Mouse (Mus musculus) gastrocnemius, postnatal 36 days (tissue): ENCODE results near the gene Eps8l3. TPM values are rescaled to one million over a fixed set of nuclear protein-coding genes. Genes with fewer than 3 reads are reported as not detected.
"Not testable (repeated sequence)": the region's sequence is repeated elsewhere in the genome, so short reads cannot be mapped to it uniquely, and the experiment has no call there.

Experiments used
- DNase-seq, 2 experiments: peaks; one replicate each; pipeline ENCODE4 v3.0.0; 2022
- intact Hi-C: fragments of 180-260 bp; cut with DNase I; formaldehyde crosslinking; loops from one replicate; pipeline ENCODE4 v1.15.1; 2025
- total RNA-seq, 2 experiments: library from RNA; stranded (reverse); gene quantifications; 2 replicates each; pipeline ENCODE4 v1.2.3; 2021

The Eps8l3 gene
- total RNA-seq, 2 experiments from 2014 or later, result not detected

DNA sequence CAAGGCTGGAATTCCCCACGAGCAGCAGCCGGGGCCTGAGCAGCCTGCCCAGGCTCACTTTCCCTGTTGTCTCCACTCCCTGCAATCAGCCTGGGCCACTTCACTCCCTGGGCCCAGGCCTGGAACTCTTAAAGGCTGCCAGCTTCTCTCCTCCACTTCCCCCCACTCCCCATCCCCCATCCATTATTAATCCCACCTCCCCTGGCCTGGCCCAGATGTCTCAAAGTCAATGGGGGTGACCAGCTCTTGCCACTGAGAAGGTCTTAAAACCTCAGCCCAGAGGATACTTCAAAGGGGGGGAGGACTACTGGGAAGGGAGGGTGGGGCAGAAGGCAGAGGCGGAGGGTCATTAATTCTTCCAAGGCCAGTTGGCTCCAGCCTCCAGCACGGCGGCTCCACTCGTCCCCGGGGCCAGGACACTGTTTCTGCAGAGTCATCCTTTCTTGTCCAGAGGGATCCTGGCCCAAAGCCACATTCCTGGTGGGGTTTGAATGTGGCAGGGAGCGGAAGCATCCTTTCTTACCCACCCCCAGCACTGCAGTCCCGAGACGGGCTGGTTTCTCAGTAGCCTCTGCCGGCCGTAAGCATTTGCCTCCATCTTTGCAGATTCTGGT, 26.5 kb upstream of the Eps8l3 start:
- intact Hi-C loops, result no loop called here

DNA sequence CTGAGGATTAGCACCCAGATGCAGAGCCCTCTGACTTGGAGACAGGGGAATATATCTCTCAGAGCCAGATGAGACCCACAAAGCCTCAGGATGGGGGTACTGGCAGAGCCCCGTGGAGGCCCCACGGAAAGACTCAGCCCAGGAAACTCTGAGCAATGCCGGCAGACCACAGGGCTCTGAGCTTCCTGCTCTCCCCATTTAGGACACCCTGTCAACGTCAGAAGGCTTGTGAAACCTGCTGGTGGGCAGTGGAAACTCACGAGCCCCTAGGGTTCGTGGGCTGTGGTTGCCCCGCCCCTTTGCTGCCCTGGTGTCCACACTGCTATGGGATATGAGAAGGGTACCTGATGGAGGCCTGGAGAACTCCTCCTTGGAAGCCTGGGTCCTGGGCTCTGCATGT, 24.2 kb upstream of the Eps8l3 start:
- intact Hi-C loops, result no loop called here
- DNase-seq, result no peak

More for the DNA sequence above, 26.5 kb upstream of the Eps8l3 start:
- peak; percentile 62 to 66 for DNase-seq

DNA sequence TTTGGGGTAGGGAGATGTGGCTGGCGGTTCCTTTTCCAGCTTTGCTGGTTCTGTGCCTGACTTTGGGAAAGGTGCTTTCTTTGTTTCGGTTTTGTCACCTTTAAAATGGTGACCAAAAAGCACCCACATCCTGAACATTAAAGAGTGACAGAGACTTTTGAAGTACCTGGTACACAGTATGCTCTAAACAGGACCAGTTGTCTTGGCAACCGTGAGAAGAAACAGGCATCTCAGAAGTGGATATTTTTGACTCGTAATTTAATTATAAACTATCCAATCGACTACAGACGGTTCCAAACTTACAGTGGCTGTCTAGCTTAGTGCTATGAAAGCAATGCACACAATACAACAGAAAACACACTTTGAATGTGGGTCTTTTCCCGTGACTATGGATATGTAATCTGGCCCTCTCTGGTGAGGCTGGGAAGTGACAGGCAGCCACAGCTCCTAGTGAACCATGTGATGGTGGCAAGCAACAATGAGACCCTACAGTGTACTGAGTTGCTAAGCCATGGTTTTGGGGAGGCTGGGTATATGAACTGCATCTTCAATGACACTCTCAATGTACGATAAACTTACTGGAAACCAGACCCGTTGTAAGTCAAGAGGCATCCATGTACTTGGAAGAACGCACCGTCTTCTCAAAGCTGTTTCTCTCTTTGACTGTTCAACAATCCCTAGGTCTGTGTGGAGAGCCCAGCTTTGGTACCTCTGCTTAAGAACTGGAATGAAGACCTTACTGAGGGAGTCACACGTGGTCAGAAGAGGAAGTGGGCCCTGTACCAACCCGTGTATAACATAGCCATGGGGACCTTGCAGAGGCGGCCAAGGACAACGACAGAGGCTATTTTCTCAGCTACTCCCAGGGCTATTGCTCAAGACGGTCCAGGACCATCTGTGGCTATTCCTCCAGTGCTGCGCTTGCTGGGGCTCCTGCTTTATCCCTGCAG, 23.5 kb upstream of the Eps8l3 start:
- intact Hi-C loops, result no loop called here
- DNase-seq, result no peak

DNA sequence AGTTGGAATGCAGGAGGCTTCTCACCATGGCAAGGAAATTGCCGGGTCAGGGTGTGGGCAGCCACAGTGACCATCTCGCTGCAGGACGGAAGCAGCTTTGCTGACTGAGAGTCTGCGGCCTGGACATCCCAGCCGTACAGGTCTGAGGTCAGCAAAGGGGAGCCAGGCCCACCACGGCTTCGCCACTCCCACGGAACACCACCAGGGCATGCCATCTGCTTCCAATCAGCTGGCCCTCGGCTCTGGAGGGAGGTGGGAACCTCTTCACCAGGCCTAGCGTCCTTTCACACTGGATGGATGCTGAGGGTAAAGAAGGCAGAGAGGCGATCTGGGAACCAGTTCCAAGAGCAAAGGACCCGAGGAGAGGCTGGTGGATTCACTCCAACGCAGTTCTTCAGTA, 21.7 kb upstream of the Eps8l3 start:
- intact Hi-C loops, result no loop called here
- DNase-seq, result no peak

DNA sequence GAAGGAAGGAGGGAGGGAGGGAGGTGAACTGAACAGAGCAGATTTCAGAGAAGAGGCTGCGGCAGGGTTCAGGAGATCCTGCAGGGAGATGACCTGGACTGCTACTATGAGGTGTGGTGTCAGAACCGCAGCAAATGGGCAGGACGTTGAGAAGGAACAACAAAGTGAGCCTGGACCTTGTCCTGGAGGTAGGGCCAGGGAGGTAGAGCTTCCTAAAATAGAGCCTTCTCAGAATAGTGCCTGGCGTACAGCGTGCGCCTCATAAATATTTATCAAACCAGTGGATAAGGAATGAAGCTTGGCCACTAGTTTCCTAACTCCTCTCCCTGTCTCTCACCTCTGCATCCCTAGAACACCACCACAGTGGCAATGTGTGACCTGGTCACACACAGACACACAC, 19.4 kb upstream of the Eps8l3 start:
- no peak for DNase-seq
- intact Hi-C loops, result no loop called here

DNA sequence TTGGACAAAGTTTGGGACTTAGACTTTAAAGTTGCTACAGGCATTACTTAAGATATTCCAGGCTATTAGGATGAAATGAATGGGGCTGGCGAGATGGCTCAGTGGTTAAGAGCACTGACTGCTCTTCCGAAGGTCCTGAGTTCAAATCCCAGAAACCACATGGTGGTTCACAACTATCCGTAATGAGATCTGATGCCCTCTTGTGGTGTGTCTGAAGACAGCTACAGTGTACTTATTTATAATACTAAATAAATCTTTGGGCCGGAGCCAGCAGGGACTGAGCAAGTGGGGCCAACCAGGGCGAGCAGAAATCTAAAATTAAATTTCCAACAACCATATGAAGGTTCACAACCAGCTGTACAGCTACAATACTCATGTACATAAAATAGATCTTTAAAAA, 15.5 kb upstream of the Eps8l3 start:
- intact Hi-C loops, DNase-seq: not testable (repeated sequence)

DNA sequence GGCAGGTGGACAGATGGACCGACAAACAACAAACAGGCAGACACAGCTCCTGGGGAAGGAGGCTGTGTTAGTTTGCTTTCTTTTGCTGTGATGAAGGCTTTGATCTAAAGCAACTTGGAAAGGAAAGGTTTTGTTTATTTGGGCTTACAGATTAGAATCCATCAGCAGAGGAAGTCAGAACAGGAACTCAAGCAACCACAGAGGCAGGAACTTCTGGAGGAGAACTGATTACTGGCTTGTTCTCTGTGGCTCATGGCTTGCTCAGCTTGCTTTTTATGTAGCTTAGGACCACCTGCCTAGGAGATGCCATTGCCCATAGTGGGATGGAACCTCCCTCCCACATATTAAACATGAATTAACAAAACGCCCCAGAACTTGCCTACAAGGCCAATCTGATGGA, 14.6 kb upstream of the Eps8l3 start:
- DNase-seq, result no peak
- intact Hi-C loops, result loop anchor here (2.0 kb wide), 1 partner anchor 102 kb away; the partner anchor contains the start of gene Csf1

DNA sequence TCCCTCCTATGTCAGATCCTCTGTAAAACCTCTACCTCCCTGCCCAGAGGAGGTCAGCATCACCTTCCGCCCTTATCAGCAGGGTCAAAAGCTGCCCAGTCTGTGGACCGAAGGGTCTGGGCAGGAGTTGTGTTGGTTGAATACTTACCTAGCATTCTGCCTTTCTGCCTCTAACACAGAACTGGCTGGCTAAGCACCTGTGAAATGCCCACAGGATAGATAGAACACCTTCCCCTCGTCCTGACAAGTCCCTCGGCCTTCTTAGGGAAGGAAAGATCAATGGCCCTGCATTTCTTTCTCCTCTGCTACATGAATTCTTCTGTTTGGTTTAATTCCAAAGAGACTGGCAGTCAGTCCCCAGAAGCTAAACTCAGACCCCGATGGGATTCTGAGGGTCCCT, 13.6 kb upstream of the Eps8l3 start:
- intact Hi-C loops, result loop anchor here (2.0 kb wide), 1 partner anchor 103 kb away; the partner anchor contains the start of gene Csf1
- no peak for DNase-seq

DNA sequence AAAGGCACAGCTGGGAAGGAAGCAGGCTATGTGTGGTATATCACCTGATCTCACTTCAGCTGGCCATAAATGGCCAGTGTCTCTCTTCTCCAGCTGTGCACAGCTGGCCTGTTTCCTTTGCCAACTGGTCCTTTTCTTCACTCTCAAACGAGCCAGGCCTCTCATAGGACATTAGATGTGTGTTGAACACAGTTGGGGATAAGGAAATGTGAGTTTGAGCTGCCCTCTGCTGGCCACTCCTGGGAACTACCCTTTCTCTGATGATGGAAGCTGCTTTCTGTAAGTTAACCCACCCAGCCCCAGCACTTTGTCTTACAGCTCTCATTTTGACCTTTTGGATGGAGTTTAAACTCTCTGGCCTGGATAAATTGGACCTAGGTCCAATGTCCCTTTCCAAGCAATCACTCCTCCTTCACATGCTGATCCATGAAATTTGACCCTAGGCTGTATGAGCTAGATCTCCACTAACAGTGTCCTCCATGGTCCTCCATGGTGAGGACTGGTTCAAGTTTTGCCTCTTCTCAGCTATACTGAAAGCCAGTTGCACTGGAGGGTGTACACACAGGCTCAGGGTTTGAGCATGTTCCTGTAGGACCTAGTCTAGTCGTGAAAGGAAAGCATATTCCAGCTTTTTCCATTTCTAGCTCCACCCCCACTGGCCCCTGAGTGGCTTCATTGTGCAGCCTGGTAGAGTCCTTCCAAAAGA, 13.0 kb upstream of the Eps8l3 start:
- intact Hi-C loops, result loop anchor here (1.0 to 2.0 kb wide), 2 partner anchors 103 to 167 kb away; partner anchors contain the start of gene Csf1
- DNase-seq, result peak; percentile 83 to 90

DNA sequence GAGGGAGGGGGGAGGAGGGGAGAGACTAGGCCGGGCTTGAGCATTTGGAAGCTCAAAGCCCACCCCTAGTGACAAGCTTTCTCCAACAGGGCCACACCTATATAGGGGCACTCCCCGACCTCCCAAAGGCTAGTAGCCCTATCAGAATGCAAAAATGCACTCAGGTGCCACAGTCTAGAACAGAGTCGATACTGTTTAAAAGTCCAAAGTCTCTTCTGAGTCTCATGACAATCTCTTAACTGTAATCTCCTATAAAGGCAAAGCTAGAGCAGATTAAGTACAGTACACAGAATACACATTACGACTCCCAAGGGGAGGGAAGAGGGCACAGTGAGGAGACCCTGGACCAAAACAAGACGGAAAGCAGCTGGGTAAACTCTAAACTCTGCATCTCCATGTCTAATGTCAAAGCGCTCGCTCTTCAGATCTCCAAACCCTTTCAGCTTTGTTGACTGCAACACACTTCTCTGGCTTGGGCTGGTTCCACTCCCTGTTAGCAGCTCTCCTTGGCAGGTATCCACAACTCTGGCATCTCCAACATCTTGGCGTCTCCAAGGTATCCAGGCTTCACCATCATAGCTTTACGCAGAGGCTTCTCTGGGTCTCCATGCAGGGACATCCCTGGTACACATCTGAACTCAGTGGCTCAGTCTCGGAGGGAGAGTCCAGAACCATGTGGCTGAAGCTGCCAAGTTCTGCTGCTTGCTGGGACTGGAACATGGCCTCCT, 11.5 kb upstream of the Eps8l3 start:
- intact Hi-C loops, result loop anchor here (2.0 kb wide), 2 partner anchors 53 to 195 kb away; no protein-coding TSS in a partner anchor
- no peak for DNase-seq

DNA sequence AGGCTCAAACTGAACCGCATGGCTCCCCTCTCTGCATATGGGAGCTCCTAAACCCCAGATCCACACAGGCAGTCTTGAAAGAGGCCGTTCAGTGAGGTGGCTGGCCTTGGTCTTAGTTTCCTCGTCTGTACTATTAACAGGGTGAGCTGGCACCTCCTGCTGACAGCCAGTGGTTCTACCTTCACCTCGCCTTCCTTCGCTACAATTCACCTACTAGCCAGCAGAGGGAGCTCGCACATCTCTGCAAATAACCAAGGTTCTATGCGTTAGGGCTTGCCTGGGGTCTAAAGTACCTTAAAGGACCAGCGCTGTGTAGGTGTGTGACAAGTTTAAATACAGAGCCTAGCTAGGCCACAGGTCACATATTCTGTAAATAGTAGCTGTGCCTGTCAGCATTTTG, 9.9 kb upstream of the Eps8l3 start:
- intact Hi-C loops, result loop anchor here (2.0 kb wide), 2 partner anchors 52 to 194 kb away; no protein-coding TSS in a partner anchor
- DNase-seq, result peak; percentile 80 to 82

DNA sequence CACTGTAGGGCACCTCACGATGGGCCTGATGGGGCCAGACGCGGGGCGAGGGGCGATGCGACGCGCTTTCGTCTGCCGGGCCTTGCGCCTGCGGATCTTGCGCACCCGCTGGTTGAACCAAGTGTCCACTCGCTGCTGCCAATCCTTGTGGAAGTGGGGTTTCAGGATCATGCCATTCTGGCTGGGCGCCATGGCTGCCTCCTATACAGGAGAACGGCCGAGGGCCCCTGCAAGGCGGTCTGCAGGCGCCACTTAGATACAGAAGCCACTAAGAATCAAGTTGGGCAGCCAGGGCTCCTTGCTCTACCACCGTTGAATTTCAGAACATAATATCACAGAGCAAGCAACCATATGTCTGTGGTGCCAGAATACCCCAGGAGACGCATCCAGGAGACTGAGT, 8.6 kb upstream of the Eps8l3 start:
- DNase-seq, result no peak
- intact Hi-C loops, result no loop called here

DNA sequence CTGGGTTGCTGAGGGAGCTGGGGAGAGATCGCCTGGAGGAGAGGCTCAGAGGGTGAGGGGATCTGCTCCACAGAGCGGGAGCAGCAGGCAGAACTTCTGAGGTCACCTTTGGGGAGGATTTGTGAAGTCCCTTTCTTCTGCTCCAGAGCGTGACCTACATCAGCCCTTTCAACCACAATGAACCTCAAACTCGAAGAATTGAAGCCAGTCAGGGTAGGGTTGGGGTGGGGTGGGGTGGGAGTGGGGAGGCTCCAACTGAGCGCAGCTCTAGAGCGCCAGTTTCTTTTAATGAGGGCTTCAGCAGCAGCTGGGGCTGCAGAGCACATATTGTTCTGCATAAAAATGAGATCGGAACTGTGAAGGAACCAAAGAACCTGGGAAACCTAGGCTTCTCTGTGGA, 7.9 kb upstream of the Eps8l3 start:
- intact Hi-C loops, result no loop called here
- DNase-seq, result no peak

DNA sequence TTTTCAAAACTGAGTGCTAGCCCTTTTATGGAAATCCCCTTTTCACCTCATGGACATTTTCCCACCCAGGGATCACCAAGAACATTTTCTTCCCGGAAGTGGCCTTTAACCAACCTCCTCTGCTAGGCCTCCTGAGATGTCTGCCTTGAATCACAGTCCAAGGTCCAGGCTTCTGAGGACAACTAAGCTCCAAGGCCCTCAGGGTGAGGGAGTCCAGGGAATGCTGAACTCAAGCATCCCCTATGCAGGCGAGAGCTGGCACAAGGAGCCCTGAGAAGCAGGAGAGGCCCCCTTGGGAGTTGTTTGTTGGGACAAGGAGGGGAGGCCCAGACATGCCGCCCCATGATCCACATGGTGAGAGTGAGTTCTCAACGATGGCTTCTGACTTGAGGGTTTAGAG, 7.1 kb upstream of the Eps8l3 start:
- no peak for DNase-seq
- intact Hi-C loops, result no loop called here

DNA sequence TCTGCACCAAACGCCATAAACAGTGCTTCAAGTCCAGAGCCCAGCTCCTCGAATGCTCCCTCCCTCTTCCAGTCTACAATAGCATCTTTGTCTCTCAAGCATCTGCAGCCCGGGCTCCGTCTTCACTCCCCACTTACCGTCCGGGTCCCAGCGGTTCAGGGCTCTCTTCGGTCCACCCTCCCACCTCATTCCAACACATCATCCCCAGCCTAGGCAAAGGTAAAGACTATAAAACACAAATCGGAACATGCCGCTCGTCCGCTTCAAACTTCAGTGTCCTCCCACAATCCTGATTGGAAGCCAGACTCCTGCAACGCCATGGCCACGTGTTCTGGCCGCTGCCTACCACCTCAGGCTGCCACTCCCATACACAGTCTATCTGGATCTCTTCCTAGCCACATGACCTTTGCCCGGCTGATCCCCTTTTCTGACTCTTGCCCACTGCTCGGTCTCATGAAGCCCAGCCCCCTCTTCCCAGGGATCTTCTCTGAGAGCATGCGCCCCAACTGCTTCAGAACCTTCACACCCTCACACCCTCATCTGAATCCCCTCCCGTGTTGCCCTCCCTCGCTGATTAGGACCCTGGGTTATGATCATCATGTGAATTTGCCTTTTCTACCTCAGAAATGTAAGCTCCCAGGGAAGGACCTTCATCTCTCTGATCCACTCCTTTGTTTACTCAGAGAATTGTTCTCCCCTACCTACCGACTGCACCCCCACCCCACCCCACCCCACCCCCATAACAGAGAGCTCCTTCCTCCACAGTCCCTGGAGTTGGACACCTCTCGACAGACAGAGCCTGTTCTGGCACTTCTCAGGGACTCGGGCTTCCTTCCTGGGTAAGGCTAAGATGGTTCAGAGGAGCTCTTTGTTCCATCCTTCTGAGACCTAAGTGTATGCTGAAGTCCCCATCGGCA, 3.4 kb upstream of the Eps8l3 start:
- DNase-seq, result no peak
- intact Hi-C loops, result no loop called here

DNA sequence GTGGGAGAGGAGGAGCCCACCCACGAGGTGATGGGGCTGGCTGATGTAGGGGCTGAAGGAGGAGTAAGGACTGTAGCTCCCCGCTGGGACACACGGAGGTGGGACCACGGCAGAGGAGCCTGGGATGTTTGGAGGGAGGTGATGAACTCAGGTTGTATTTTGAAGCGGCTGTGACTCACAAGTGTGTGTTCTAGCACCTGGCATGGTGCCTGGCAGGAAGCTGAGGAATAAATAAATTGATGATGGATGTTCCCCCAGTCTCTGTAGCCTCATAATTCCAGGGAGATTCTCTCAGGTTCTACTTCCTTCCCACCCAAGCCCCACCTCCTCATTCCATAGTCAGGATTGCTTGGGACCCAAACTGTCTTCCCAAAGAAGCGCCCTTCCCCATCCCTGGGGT, 1.8 kb upstream of the Eps8l3 start:
- intact Hi-C loops, result no loop called here
- DNase-seq, result no peak

DNA sequence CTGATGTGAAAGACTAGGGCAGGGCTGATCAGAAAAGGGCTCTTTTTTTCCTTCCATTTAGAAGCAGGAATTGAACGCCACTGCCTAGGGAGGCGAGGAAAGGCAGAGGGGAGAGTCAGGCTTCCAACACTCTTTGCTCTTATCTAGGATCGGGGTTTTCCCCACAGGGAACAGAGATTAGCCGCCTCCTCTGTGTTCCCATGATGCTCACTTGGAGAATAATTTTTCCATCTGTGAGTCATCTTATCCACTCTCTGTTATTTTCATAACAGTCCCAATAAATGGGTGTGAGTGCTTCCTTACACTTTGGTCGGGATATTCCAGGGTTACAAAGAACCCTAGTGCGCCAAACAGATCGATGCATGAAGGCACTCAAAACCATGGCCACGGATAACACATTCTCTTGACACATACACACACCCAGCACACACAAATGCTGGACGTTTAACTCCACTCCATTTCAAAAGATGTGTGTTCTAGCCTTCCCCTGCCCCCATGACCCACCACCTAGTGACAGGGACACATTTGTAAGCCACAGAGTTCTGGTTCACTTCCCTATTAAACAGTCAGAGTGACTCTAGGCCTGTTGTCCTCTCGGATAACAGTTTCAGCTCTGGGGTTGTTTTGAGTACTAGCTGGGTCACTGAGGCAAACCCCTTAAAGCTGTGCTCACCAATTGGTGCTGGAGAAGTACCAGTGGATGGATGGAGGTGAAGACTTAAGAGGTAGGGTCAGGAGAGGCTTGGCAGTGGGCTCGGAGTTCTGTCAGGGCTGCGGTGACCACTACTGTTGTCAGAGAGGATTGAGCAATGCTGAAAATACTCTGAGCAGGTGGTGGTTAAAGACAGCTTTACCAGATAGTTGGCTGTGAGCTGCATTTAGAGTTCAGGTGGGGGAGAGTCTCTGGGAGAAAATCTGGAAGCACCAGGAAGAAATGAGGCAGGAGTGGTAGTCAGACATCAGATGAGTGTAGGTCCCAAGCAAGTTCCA, 1.0 kb downstream of the Eps8l3 start:
- intact Hi-C loops, result no loop called here
- no peak for DNase-seq
